Mouse (Mus musculus) lung, postnatal 0 days (tissue): ENCODE results near the gene Olfr223.

Experiments used
- CTCF ChIP-seq: IDR thresholded peaks from 2 replicates; pipeline ENCODE4 v1.5.1; 2016; ENCODE audit warnings: antibody characterized with exemption, mild to moderate bottlenecking
- EP300 ChIP-seq: IDR thresholded peaks from 2 replicates; pipeline ENCODE4 v1.6.1; 2016; ENCODE audit warnings: antibody characterized with exemption, mild to moderate bottlenecking, control low read depth

- no peak for TF ChIP-seq CTCF
- TF ChIP-seq EP300 = no peak
Observed at GRCm38 (mm10) chr11:59599211-59599610, 6.1 kb upstream of the Olfr223 start.
